Mouse (Mus musculus) E14TG2a.4 (cell line): Measurements from ENCODE around the gene Trpm1.

Source experiments
- CTCF ChIP-seq: conservative IDR thresholded peaks from 2 replicates; pipeline ENCODE4 v1.5.1; 2014; ENCODE audit warnings: low read length
- NANOG ChIP-seq: IDR thresholded peaks from 2 replicates; pipeline ENCODE4 v1.6.1; 2014; ENCODE audit warnings: borderline replicate concordance, low read length, mixed read lengths
- POU5F1 ChIP-seq: IDR thresholded peaks from 2 replicates; pipeline ENCODE4 v1.6.1; 2014; ENCODE audit warnings: low read length, borderline replicate concordance

GRCm38 (mm10) chr7:64122131-64122715 is 31.4 kb upstream of the Trpm1 start:
- TF ChIP-seq CTCF (no peak), NANOG (no peak), POU5F1 (no peak)
